Mouse (Mus musculus) WW6 (cell line): ENCODE results near the gene Fbxl3.

Source experiments
- DNase-seq: peaks from one replicate; pipeline ENCODE4 v3.0.0-alpha.2; 2013; ENCODE audit warnings: low read depth, low spot score

Gene Fbxl3

DNA sequence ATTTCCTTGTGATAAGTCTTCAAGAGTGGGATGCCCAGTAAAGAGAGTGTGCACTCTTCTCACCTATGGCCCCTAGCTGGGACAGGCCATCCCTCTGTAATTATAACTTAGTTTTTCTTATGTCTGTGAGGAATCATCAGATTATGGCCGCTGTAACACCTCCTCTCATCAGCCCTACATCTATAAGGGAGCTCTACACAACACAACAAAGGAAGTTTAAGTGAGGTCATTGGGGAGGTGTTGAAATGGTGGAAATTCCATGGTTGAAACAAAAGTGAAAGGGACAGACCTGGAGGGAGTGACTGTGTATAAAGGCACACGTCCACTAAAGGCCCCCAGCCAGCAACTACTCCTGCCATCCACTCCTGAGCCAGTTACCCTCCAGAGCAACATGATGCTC lies 52.7 kb downstream of the Fbxl3 start, which contains the start of gene Acod1:
TSS of gene Acod1 (plus strand) at position 301 of the 400 bp plus-strand sequence.
- no peak for DNase-seq

- DNase-seq: no peak
Measured at GRCm38 (mm10) chr14:103037016-103037415, 62.4 kb downstream of the Fbxl3 start.

DNA sequence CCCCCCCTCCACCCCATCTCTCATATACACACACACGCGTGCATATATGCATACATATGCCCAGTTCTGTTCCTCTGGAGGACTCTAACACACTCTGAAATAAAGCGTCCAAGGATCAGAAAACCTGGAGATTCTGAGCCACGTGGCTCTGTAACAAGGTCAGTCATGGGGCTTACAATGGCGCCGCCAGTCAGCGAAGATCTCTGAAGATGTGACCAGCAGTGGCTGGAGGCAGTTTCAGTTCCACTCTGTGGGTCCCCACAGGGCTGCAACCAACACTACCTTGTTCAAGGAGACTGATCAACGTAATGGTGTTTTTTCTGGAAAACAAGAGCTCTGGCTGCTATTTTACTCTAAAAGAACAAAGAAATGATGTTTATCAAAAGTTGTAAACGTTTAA lies 65.3 kb downstream of the Fbxl3 start:
- no peak for DNase-seq

DNA sequence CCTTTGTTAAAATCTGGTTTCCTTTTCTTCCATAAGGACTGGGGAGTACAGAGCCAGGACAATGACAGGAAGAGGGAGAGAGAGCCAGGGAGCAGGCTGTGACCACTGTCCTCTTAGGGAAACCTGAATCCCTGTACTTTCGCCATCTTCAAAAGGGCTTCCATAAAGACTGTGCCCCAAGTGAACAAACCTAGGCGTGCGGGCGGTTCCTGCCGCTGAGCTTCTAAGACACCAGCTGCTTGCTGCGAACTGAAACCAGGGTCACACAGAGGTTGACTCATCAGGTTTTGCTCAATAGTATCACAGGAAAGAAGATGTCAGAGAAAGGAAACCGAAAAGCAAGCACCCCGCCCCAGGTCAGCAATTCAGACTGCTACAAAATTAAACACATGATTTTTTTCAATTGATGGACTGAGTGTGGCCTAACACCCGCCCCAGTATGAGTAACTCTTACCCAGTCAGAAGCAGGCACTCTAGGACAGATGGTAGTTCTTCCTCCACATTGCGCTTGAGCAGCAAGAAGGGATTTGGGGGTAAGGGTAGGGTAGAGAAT lies 66.0 kb downstream of the Fbxl3 start:
- no peak for DNase-seq
